Mouse (Mus musculus): ENCODE measurements around the gene Tbxas1.

Gene Tbxas1

GRCm38 (mm10) chr6:39003126-39003525 lies 127.9 kb downstream of the Tbxas1 start:
- no peak for TF ChIP-seq GATA4 (IDR thresholded peaks at IDR 0.05; ENCODE audit: insufficient replicate concordance, low read length)

- no peak for TF ChIP-seq GATA4 (IDR thresholded peaks at IDR 0.05; ENCODE audit: insufficient replicate concordance, low read length)
Observed at GRCm38 (mm10) chr6:39004003-39004473, 128.8 kb downstream of the Tbxas1 start.

- no peak for TF ChIP-seq GATA4 (IDR thresholded peaks at IDR 0.05; ENCODE audit: insufficient replicate concordance, low read length)
Observed at GRCm38 (mm10) chr6:39005267-39005944, 130.2 kb downstream of the Tbxas1 start.

- TF ChIP-seq GATA4 (IDR thresholded peaks at IDR 0.05; ENCODE audit: insufficient replicate concordance, low read length), result no peak
Observed at GRCm38 (mm10) chr6:39005945-39006572, 130.9 kb downstream of the Tbxas1 start.

- no peak for TF ChIP-seq GATA4 (IDR thresholded peaks at IDR 0.05; ENCODE audit: insufficient replicate concordance, low read length)
Observed at GRCm38 (mm10) chr6:39007223-39007622, 132.0 kb downstream of the Tbxas1 start.

GRCm38 (mm10) chr6:39008116-39008515 lies 132.9 kb downstream of the Tbxas1 start:
- TF ChIP-seq GATA4 (IDR thresholded peaks at IDR 0.05; ENCODE audit: insufficient replicate concordance, low read length), result no peak

GRCm38 (mm10) chr6:39013034-39013832 lies 138.0 kb downstream of the Tbxas1 start:
- TF ChIP-seq GATA4 (IDR thresholded peaks at IDR 0.05; ENCODE audit: insufficient replicate concordance, low read length), result peak; percentile 27; the same call in 1 of the 2 replicates

- no peak for TF ChIP-seq GATA4 (IDR thresholded peaks at IDR 0.05; ENCODE audit: insufficient replicate concordance, low read length)
Observed at GRCm38 (mm10) chr6:39017942-39018341, 142.7 kb downstream of the Tbxas1 start.

- TF ChIP-seq GATA4 (IDR thresholded peaks at IDR 0.05; ENCODE audit: insufficient replicate concordance, low read length), result no peak
Observed at GRCm38 (mm10) chr6:39018805-39019204, 143.6 kb downstream of the Tbxas1 start.

- TF ChIP-seq GATA4 (IDR thresholded peaks at IDR 0.05; ENCODE audit: insufficient replicate concordance, low read length), result no peak
Observed at GRCm38 (mm10) chr6:39019219-39019618, 144.0 kb downstream of the Tbxas1 start.

- TF ChIP-seq GATA4 (IDR thresholded peaks at IDR 0.05; ENCODE audit: insufficient replicate concordance, low read length), result no peak
Observed at GRCm38 (mm10) chr6:39021909-39022308, 146.7 kb downstream of the Tbxas1 start.

- no peak for TF ChIP-seq GATA4 (IDR thresholded peaks at IDR 0.05; ENCODE audit: insufficient replicate concordance, low read length)
Observed at GRCm38 (mm10) chr6:39022461-39023181, 147.4 kb downstream of the Tbxas1 start.

GRCm38 (mm10) chr6:39024631-39025030 lies 149.4 kb downstream of the Tbxas1 start:
- TF ChIP-seq GATA4 (IDR thresholded peaks at IDR 0.05; ENCODE audit: insufficient replicate concordance, low read length), result no peak

- no peak for TF ChIP-seq GATA4 (IDR thresholded peaks at IDR 0.05; ENCODE audit: insufficient replicate concordance, low read length)
Observed at GRCm38 (mm10) chr6:39025038-39025437, 149.8 kb downstream of the Tbxas1 start.

- TF ChIP-seq GATA4 (IDR thresholded peaks at IDR 0.05; ENCODE audit: insufficient replicate concordance, low read length), result no peak
Observed at GRCm38 (mm10) chr6:39030714-39031113, 155.5 kb downstream of the Tbxas1 start.
